Mouse (Mus musculus) cerebellum, adult 2 months (tissue): ENCODE measurements around the gene Phactr3.

Source experiments
- CTCF ChIP-seq: fragments of 200-500 bp; IDR thresholded peaks from 2 replicates; pipeline ENCODE4 v1.5.1; 2011; ENCODE audit warnings: low read depth, mild to moderate bottlenecking, control low read depth, low read length, moderate library complexity, borderline replicate concordance; ENCODE audit not compliant: insufficient read depth
- POLR2A ChIP-seq: fragments of 200-500 bp; IDR thresholded peaks from 2 replicates; pipeline ENCODE4 v1.6.1; 2011; ENCODE audit warnings: low read length, control low read depth, borderline replicate concordance; ENCODE audit not compliant: insufficient read depth

DNA sequence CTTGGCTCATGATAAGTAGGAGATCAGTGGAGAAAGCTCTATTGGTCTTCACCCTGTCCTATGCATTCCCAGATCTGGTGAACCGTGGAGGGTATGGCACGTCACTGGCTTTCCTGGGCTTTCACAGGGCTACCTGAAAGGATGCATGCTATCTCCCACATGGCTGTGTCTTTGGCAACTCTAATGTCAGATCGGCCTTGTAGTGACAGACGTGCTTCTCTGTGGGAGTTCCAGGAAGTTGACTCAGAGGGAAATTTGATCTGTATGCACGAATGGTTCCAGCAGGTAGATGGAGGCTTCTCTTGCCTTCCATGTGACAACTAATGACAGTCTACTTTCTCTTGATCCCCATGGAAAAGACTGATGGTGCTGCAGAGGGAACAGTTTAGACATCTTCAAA, 65.5 kb downstream of the Phactr3 start:
- TF ChIP-seq POLR2A, result no peak
- no peak for TF ChIP-seq CTCF
